Mouse (Mus musculus): Measurements from ENCODE around the gene Prdm1.

Gene Prdm1

GRCm38 (mm10) chr10:44528291-44529082 lies at the start of gene Prdm1:
Prdm1 (minus strand) TSS chr10:44528501.
- no peak for DNase-seq (ENCODE audit: low spot score)

GRCm38 (mm10) chr10:44565971-44566370 lies 37.7 kb upstream of the Prdm1 start:
- no peak for DNase-seq (ENCODE audit: low spot score)

- DNase-seq (ENCODE audit: low spot score) = no peak
Measured at GRCm38 (mm10) chr10:44565109-44565508, 36.8 kb upstream of the Prdm1 start.

- DNase-seq (ENCODE audit: low spot score) = no peak
Measured at GRCm38 (mm10) chr10:44556845-44557244, 28.5 kb upstream of the Prdm1 start.

GRCm38 (mm10) chr10:44555317-44555716 lies 27.0 kb upstream of the Prdm1 start:
- DNase-seq (ENCODE audit: low spot score) = no peak

GRCm38 (mm10) chr10:44553648-44554047 lies 25.3 kb upstream of the Prdm1 start:
- DNase-seq (ENCODE audit: low spot score) = no peak

- DNase-seq (ENCODE audit: low spot score) = no peak
Measured at GRCm38 (mm10) chr10:44539033-44539578, 10.8 kb upstream of the Prdm1 start.

GRCm38 (mm10) chr10:44538137-44538536 lies 9.8 kb upstream of the Prdm1 start:
- DNase-seq (ENCODE audit: low spot score) = no peak

- no peak for DNase-seq (ENCODE audit: low spot score)
Measured at GRCm38 (mm10) chr10:44530067-44530360, 1.7 kb upstream of the Prdm1 start.

GRCm38 (mm10) chr10:44529218-44530066 lies 1.1 kb upstream of the Prdm1 start:
- peak; percentile 68 for DNase-seq (ENCODE audit: low spot score)

- DNase-seq (ENCODE audit: low spot score) = no peak
Measured at GRCm38 (mm10) chr10:44527651-44528050, 650 bp downstream of the Prdm1 start.

- peak; percentile 9 for DNase-seq (ENCODE audit: low spot score)
Measured at GRCm38 (mm10) chr10:44526751-44527591, 1.3 kb downstream of the Prdm1 start.

- no peak for DNase-seq (ENCODE audit: low spot score)
Measured at GRCm38 (mm10) chr10:44520189-44520588, 8.1 kb downstream of the Prdm1 start.

GRCm38 (mm10) chr10:44518631-44519030 lies 9.7 kb downstream of the Prdm1 start:
- DNase-seq (ENCODE audit: low spot score) = no peak

- DNase-seq (ENCODE audit: low spot score) = no peak
Measured at GRCm38 (mm10) chr10:44513108-44513507, 15.2 kb downstream of the Prdm1 start.

- no peak for DNase-seq (ENCODE audit: low spot score)
Measured at GRCm38 (mm10) chr10:44511029-44511428, 17.3 kb downstream of the Prdm1 start.

- no peak for DNase-seq (ENCODE audit: low spot score)
Measured at GRCm38 (mm10) chr10:44508649-44509048, 19.7 kb downstream of the Prdm1 start.

GRCm38 (mm10) chr10:44507984-44508383 lies 20.3 kb downstream of the Prdm1 start:
- no peak for DNase-seq (ENCODE audit: low spot score)

GRCm38 (mm10) chr10:44502891-44503290 lies 25.4 kb downstream of the Prdm1 start:
- no peak for DNase-seq (ENCODE audit: low spot score)

- no peak for DNase-seq (ENCODE audit: low spot score)
Measured at GRCm38 (mm10) chr10:44499897-44500519, 28.3 kb downstream of the Prdm1 start.

- DNase-seq (ENCODE audit: low spot score) = no peak
Measured at GRCm38 (mm10) chr10:44493818-44494492, 34.3 kb downstream of the Prdm1 start.
